Mouse (Mus musculus) bone marrow macrophage, adult 2 months (primary cell): ENCODE data around the gene Sema6c. TPM values are rescaled to one million over a fixed set of nuclear protein-coding genes. Genes with fewer than 3 reads are reported as not detected.

ENCODE experiments used
- H3K27ac ChIP-seq: 2 replicates; pipeline ENCODE4 v1.5.1; 2012; ENCODE audit warnings: low read depth, low read length; ENCODE audit not compliant: insufficient read depth
- H3K4me1 ChIP-seq: 2 replicates; pipeline ENCODE4 v1.6.1; 2012; ENCODE audit warnings: low read length; ENCODE audit not compliant: control insufficient read depth, insufficient read depth
- H3K4me3 ChIP-seq: 2 replicates; pipeline ENCODE4 v1.5.1; 2012; ENCODE audit warnings: mild to moderate bottlenecking, low read length, moderate library complexity; ENCODE audit not compliant: insufficient read depth
- CTCF ChIP-seq: IDR thresholded peaks from 2 replicates; pipeline ENCODE4 v1.5.1; 2012; ENCODE audit warnings: low read depth, mild to moderate bottlenecking, low read length, moderate library complexity
- POLR2A ChIP-seq: IDR thresholded peaks from 2 replicates; pipeline ENCODE4 v1.6.1; 2012; ENCODE audit warnings: mild to moderate bottlenecking, low read depth, low read length, borderline replicate concordance
- polyA plus RNA-seq: library from polyadenylated mRNA; stranded (reverse); fragments of >200 nt; gene quantifications from 2 replicates; pipeline ENCODE4 v1.2.4, GENCODE M21; 2012; ENCODE audit not compliant: missing spikeins, insufficient read depth, insufficient read length

Sema6c gene
- polyA plus RNA-seq, 1 experiment = 1.2 TPM

DNA sequence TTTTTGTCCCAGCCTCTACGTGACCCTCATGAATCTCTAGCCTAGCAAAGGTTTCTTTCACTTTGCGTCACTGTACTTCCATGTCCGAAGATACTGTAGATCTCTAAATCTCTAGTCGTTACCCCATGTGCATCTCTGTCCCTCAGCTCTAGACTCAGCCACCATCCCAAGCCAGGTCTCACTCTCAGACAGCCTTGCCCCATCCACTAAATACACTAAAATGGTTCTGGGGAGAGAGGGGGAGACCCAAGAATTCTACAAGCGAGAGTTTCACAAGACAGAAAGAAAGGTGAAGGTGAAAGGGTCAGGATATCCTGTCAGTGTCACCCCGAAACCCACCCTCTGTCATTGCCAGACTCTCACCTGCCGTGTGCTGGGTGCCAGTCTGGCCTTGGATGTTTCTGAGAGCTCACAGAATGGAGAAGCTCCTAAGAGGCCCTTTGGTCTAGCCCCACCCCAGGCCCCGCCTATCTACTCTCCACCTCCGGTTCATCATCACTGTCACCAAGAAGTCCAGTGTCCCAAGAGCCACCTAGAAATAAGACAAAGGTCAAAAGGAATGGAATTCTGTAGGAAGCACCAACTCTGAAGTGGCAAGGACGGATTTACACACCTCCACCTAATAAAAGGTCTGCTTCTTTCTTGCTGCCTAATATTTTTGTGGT lies 18.2 kb upstream of the Sema6c start, which contains the start of gene Tnfaip8l2:
Tnfaip8l2 (minus strand) TSS at position 409 of the 665 bp plus-strand sequence.
- Histone ChIP-seq H3K27ac (peak within 1 kb of the TSS; percentile 93), H3K4me3 (peak within 1 kb of the TSS; percentile 64), H3K4me1 (peaks cover 15% of the 10 kb centered on the region)
- peak; percentile 77; the same call in 1 of the 2 replicates for TF ChIP-seq POLR2A
- no peak for TF ChIP-seq CTCF

DNA sequence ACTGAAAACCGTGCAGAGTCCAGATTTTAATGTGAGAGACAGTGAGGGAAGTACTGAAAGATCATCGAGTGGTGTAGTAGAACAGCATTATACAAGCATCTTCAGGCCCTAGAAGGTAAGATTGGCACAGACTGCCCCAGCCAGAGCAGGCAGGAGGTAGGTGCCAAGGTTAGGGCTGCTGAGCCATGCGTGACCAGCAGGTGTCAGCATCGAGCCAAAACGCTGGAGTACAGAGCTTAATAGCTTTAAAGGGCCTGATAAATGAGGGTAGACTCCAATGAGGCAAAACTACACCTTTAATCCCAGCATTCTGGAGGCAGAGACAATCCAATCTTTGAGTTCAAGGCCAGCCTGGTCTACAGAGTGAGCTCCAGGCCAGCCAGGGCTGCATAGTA lies 17.6 kb upstream of the Sema6c start:
- Histone ChIP-seq H3K4me1 (peaks cover 15% of the 10 kb centered on the region), H3K27ac (0 out of 2 replicates have a peak overlapping the region, but pooled peaks have one; percentile 10), H3K4me3 (peak overlapping the region; percentile 64)
- TF ChIP-seq CTCF (peak; percentile 94), POLR2A (no peak)

DNA sequence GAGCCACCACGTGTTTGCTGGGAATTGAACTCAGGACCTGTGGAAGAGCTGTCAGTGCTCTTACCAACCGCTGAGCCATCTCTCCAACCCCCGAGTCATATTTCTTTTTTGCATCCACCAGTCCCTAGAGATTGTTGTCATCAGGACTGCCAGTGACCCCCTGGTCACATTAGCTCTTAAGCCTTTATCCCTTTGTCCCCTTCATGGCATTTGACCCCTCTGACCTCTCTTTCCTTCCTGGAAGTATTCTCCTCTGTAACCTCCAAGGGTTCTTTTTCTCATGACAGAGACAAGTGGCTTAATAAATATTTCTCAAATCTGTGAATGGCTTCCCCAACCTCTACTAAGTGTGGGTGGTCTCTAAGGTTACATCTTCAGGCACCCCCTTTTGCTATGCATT lies 12.3 kb upstream of the Sema6c start:
- TF ChIP-seq POLR2A (no peak), CTCF (no peak)
- Histone ChIP-seq H3K4me3 (no peak overlapping the region), H3K4me1 (no peaks in the 10 kb centered on the region), H3K27ac (no peak overlapping the region)

DNA sequence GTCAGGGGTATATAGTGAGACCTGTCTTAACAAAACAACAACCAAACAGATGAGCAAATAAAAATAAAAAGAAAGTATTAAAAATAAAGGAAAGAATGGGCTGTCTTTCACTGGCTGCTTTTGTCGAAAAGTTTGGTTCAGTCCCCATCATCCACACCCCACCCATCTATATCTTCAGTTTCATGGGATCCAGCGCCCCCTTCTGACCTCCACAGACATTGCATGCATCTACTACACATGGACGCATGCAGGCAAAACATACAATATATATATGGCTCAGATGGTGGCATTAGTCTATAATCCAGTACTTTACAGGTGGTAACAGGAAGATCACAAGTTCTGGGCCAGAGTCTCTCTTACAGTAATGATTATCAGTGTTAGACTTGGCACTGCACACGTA lies 6.4 kb upstream of the Sema6c start:
- H3K4me1 ChIP-seq = no peaks in the 10 kb centered on the region
- no peak overlapping the region for H3K27ac ChIP-seq
- TF ChIP-seq POLR2A (no peak), CTCF (peak; percentile 42; the same call in 1 of the 2 replicates)
- H3K4me3 ChIP-seq = no peak overlapping the region

DNA sequence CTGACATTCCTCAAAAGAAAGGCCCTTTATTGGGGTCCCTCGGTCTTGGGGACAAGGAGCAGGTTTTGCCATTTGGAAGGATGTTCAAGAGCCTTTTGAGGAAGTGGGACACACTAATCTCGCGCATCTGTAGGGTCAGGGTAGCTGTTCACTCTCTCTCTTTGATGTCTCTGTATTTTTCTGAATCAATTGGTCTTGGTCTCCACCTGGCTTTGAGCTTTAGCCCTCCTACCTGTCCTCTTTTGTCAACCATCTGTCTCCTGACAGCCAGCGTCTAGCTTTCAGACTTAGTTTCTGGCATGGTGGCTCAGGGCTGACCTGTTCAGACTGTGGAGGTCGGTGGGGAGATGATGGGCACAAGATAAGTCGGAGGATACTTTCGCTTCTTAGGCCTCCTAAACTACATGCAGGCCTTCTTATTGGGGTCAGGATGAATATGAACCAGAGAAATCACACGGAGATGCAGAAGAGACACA lies 708 bp upstream of the Sema6c start:
- TF ChIP-seq POLR2A = no peak
- no peak for TF ChIP-seq CTCF

DNA sequence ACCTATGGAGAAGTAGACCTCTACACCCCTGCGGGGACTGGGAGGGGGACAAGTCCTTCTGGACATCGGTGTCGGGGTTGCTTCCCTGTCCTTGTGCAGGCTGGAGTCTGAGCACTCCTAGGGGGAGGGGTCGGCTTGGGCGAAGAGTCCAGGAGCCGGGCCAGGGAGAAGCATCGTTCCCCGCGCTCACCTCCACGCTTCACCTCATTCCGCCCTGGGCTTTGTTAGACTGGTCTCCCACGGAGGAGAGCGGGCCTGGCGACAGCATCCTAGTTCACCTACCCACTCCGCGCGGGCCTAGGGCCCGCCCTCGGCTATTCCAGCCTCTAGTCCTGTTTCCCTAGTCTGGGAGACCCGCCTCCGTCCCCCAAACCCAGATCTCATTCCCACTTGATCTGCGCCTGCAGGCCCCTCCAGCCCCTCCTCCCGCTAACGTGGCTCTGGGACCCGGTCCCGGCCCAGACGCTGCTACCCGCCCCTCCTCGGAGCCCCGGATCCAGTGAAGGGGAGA lies 839 bp downstream of the Sema6c start:
- peaks cover 6% of the 10 kb centered on the region; the same call in 1 of the 2 replicates for H3K4me1 ChIP-seq
- TF ChIP-seq CTCF = no peak
- no peak for TF ChIP-seq POLR2A
- no peak overlapping the region for H3K27ac ChIP-seq
- peak overlapping the region; percentile 72 for H3K4me3 ChIP-seq

More for the DNA sequence above, 708 bp upstream of the Sema6c start:
- peaks cover 6% of the 10 kb centered on the region; the same call in 1 of the 2 replicates for H3K4me1 ChIP-seq
- peak overlapping the region; percentile 63 for H3K4me3 ChIP-seq
- no peak overlapping the region for H3K27ac ChIP-seq

DNA sequence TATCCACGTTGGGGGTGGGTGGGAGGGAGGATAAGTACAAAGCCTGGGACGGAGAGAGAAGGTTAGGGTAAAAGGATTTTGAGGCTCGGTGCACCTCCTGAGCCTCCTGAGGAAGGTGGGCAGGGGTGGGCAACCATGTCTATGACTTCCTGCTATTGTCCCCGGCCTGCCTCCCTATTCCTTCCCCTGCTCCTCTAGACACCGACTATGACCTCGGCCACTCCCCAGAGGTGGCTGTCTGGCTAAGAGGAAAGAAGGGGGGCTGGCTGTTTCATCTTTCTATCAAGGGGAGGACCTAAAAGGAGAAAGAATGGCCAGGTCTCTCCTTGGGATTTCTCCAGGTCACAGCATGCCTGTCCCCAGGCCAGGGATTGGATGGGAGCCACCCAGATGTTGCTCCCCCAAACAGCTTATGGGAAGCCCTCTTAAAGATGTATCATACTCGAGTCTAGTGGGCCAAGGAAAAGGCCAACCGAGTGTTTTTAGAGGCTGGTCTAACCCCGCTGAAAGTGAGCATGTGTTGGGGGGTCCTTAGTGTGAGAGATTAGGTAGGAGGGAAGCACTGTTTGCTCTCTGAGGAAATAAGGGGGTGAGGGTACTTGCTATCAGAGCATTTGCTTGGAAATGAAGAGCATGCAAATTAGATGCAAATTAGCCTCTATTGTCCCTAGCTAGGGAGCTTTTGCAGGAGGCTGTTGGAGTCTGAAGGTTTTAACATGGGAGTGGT lies 1.5 kb downstream of the Sema6c start:
- H3K27ac ChIP-seq = no peak overlapping the region
- peaks cover 6% of the 10 kb centered on the region; the same call in 1 of the 2 replicates for H3K4me1 ChIP-seq
- no peak for TF ChIP-seq CTCF
- TF ChIP-seq POLR2A = no peak
- H3K4me3 ChIP-seq = no peak overlapping the region

DNA sequence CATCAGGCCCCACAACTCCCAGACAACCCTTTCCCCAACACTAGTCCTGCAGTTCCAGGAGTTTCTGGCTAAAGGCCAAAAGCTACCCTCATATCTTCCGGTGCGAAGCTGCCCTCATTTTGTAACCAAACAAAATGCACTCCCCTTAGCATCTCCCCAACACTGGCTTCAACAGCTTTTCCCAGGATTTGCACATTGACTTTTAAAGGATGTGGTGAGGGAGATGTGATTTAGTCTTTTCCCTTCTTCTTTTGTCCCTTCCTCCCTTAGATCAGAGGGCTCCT lies 2.0 kb downstream of the Sema6c start:
- H3K27ac ChIP-seq = no peak overlapping the region
- no peak for TF ChIP-seq CTCF
- TF ChIP-seq POLR2A = no peak
- no peak overlapping the region for H3K4me3 ChIP-seq
- peaks cover 6% of the 10 kb centered on the region; the same call in 1 of the 2 replicates for H3K4me1 ChIP-seq

DNA sequence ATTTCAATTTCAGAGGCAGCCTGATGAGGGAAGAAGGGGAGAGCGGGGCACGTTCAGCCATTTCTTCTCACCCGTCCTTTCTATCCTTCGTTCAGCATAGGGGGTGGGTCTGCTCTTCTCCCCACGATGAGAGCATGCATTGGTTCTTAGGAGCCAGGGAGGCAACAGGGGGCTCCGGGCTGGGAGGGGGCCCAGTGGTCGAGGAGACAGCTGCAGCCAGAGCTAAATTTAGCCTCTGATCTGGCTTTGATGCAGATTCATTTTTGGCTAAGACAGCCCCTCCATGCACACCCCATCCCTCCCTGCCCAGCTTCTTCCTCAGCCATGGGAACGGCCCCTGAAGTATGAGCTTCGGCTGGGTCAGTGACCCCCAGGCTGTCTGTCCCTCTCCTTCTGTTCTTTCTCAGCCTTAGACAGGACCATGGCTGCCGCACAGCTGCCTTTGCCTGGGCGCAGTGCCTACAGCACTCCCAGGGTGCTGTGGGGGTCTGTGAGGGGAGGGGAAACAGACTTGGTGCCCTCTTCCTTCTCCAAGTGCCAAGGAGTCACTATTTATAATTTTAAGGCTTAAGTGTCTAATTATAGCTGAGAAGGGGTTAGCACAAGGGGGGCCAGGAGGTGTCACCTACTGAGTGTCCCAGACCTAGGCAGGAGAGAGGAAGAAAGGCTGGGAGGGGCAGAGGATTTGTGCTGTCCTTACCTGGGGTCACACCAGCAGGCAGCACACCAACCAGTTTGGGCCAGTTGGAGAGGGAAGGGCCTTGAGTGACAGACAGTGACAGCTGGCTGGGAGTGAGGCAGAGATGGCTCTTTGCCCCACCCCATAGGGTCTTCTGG lies 3.4 kb downstream of the Sema6c start:
- TF ChIP-seq POLR2A (no peak), CTCF (no peak)
- H3K4me3 ChIP-seq = no peak overlapping the region
- H3K4me1 ChIP-seq = peaks cover 6% of the 10 kb centered on the region; the same call in 1 of the 2 replicates
- no peak overlapping the region for H3K27ac ChIP-seq
